Mouse (Mus musculus) myocyte (in vitro differentiated cells): ENCODE measurements around the gene Mettl21c. TPM values are rescaled to one million over a fixed set of nuclear protein-coding genes. Genes with fewer than 3 reads are reported as not detected.

Experiments
- H3K27me3 ChIP-seq: one replicate; pipeline ENCODE4 v1.6.1; 2011; ENCODE audit not compliant: control insufficient read depth, insufficient read depth, insufficient read length
- H3K36me3 ChIP-seq: one replicate; pipeline ENCODE4 v1.6.1; 2011; ENCODE audit not compliant: control insufficient read depth, insufficient read depth
- H3K4me2 ChIP-seq: one replicate; pipeline ENCODE4 v1.6.1; 2011; ENCODE audit warnings: low read depth, control low read depth
- H3K4me3 ChIP-seq: one replicate; pipeline ENCODE4 v1.5.1; 2011; ENCODE audit warnings: mild to moderate bottlenecking, control low read depth, moderate library complexity
- H3K79me2 ChIP-seq: one replicate; pipeline ENCODE4 v1.6.1; 2011; ENCODE audit not compliant: control insufficient read depth, insufficient read depth
- H3ac ChIP-seq: one replicate; pipeline ENCODE4 v1.6.1; 2011; ENCODE audit not compliant: control insufficient read depth, insufficient read length
- CEBPB ChIP-seq: IDR thresholded peaks from 2 replicates; pipeline ENCODE4 v1.6.1; 2011; ENCODE audit warnings: mild to moderate bottlenecking, moderate library complexity; ENCODE audit not compliant: poor library complexity, insufficient read depth, severe bottlenecking
- E2F4 ChIP-seq: IDR thresholded peaks from one replicate; pipeline ENCODE4 v1.6.1; 2011; ENCODE audit warnings: mild to moderate bottlenecking, control low read depth, moderate library complexity; ENCODE audit not compliant: insufficient read depth
- MAX ChIP-seq: IDR thresholded peaks from one replicate; pipeline ENCODE4 v1.6.1; 2011; ENCODE audit warnings: low read depth, mild to moderate bottlenecking, control low read depth
- MYOD1 ChIP-seq, 3 experiments: IDR thresholded peaks; one replicate each; pipeline ENCODE4 v1.6.1; 2011; ENCODE audit warnings: control low read depth in 2 of 3, low read depth in 2 of 3, mild to moderate bottlenecking in 2 of 3, moderate library complexity in 1 of 3; ENCODE audit not compliant: insufficient read length in 2 of 3, control insufficient read depth in 1 of 3
- MYOG ChIP-seq, 3 experiments: IDR thresholded peaks; one replicate each; pipeline ENCODE4 v1.6.1; 2011; ENCODE audit warnings: control low read depth in 2 of 3, low read depth in 2 of 3, mild to moderate bottlenecking in 2 of 3; ENCODE audit not compliant: insufficient read length in 2 of 3, control insufficient read depth in 1 of 3, insufficient read depth in 1 of 3
- POLR2A ChIP-seq: IDR thresholded peaks from one replicate; pipeline ENCODE4 v1.6.1; 2011; ENCODE audit warnings: low read depth, mild to moderate bottlenecking, control low read depth, moderate library complexity; ENCODE audit not compliant: insufficient read length
- POLR2AphosphoS2 ChIP-seq: IDR thresholded peaks from one replicate; pipeline ENCODE4 v1.6.1; 2011; ENCODE audit warnings: low read depth, control low read depth; ENCODE audit not compliant: insufficient read length
- REST ChIP-seq: IDR thresholded peaks from one replicate; pipeline ENCODE4 v1.6.1; 2011; ENCODE audit warnings: mild to moderate bottlenecking, control low read depth, moderate library complexity; ENCODE audit not compliant: insufficient read depth, insufficient read length
- SRF ChIP-seq: IDR thresholded peaks from one replicate; pipeline ENCODE4 v1.6.1; 2011; ENCODE audit warnings: low read depth; ENCODE audit not compliant: control insufficient read depth, insufficient read length
- TCF12 ChIP-seq: IDR thresholded peaks from one replicate; pipeline ENCODE4 v1.6.1; 2011; ENCODE audit warnings: mild to moderate bottlenecking, control low read depth; ENCODE audit not compliant: poor library complexity, insufficient read depth, severe bottlenecking
- TCF3 ChIP-seq: IDR thresholded peaks from one replicate; pipeline ENCODE4 v1.6.1; 2011; ENCODE audit warnings: low read depth, control low read depth; ENCODE audit not compliant: insufficient read length
- USF1 ChIP-seq: IDR thresholded peaks from one replicate; pipeline ENCODE4 v1.6.1; 2011; ENCODE audit warnings: low read depth, mild to moderate bottlenecking, control low read depth, moderate library complexity
- polyA plus RNA-seq: library from polyadenylated mRNA; unstranded; fragments of >200 nt; fragmentation: generic; extraction: Trizol; gene quantifications from one replicate; pipeline ENCODE4 v1.2.1, GENCODE M21; 2012; ENCODE audit warnings: missing spikeins

Mettl21c gene
- polyA plus RNA-seq, 1 experiment = 0.05 TPM

DNA sequence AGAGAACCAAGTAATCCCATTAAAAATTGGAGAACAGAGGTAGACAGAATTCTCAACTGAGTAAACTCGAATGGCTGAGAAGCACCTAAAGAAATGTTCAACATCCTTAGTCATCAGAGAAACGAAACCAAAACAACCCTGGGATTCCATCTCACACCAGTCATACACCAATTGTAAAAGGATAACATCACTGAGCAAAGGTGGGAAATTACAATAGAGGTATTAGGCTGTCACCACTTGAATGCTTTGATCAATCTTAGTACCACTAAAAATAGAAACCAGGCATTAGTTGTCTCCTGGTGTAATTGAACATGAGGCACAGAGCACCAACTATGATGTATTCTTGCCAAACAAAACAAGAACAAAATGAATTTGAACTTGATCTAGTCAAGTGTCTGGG, 12.4 kb upstream of the Mettl21c start:
- peak overlapping the region; percentile 29 for H3K4me2 ChIP-seq
- TF ChIP-seq SRF (no peak), MYOD1 (IDR thresholded peaks at IDR 0.05; ENCODE audit: control insufficient read depth in 1 of 3, insufficient read length in 2 of 3, low read depth in 2 of 3) (no peak), POLR2AphosphoS2 (no peak), MAX (no peak), CEBPB (no peak), REST (no peak), TCF3 (no peak)
- H3K36me3 ChIP-seq = no peaks in the 10 kb centered on the region
- H3K79me2 ChIP-seq = no peaks in the 10 kb centered on the region
- H3ac ChIP-seq = no peak overlapping the region
- H3K4me3 ChIP-seq = no peak overlapping the region
- peaks cover 14% of the 10 kb centered on the region for H3K27me3 ChIP-seq

DNA sequence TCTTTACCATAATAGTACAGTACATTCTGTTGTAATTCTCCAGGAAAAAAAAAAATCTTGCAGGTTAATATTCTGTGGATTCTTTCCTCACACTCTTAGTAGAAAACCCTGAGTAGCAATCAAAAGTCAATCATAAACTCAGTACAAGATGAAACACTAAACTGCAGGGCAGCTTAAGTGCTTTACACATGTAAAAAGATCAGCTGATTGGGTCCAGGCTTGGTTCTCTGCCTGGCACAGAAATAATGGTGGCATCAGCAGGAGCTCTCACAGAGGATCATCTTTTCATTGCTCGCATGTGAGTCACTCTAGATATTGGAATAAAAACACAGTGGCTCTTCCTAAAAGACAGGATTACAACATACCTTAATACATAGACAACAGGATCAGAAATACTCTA, 7.8 kb upstream of the Mettl21c start:
- Histone ChIP-seq H3K27me3 (no peaks in the 10 kb centered on the region), H3K4me3 (no peak overlapping the region), H3K79me2 (no peaks in the 10 kb centered on the region), H3ac (no peak overlapping the region), H3K36me3 (no peaks in the 10 kb centered on the region), H3K4me2 (no peak overlapping the region)
- TF ChIP-seq E2F4 (no peak), TCF3 (no peak)

DNA sequence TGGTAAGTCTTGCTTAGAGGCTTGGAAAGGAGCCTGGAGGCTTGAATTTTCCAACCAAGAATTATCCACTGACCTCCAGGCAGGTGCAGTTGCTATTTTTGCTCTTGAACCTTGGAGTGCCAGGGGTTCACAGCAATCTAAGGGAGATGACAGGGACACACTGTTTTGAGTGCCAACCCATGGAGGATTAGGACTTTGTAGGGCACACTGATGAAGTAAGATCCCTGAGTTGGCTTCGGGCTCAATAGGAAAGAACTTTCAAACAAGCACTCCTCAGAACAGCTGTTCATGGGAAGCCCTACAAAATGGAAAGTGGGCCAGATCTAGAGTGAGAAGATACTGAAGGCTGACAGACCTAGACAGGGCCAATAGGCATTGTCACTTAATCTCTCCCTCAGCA, 2.8 kb upstream of the Mettl21c start:
- Histone ChIP-seq H3K4me2 (no peak overlapping the region), H3K79me2 (no peaks in the 10 kb centered on the region), H3K36me3 (no peaks in the 10 kb centered on the region), H3K27me3 (no peaks in the 10 kb centered on the region), H3ac (no peak overlapping the region), H3K4me3 (no peak overlapping the region)
- TF ChIP-seq MYOG (IDR thresholded peaks at IDR 0.05; ENCODE audit: control insufficient read depth in 1 of 3, insufficient read depth in 1 of 3, insufficient read length in 2 of 3, low read depth in 2 of 3) (peak in 2 of 3 experiments; percentile 5 to 83), MYOD1 (IDR thresholded peaks at IDR 0.05; ENCODE audit: control insufficient read depth in 1 of 3, insufficient read length in 2 of 3, low read depth in 2 of 3) (peak in 2 of 3 experiments; percentile 43 to 65), POLR2A (no peak), MAX (no peak), USF1 (no peak), TCF12 (no peak), SRF (no peak), REST (no peak)

DNA sequence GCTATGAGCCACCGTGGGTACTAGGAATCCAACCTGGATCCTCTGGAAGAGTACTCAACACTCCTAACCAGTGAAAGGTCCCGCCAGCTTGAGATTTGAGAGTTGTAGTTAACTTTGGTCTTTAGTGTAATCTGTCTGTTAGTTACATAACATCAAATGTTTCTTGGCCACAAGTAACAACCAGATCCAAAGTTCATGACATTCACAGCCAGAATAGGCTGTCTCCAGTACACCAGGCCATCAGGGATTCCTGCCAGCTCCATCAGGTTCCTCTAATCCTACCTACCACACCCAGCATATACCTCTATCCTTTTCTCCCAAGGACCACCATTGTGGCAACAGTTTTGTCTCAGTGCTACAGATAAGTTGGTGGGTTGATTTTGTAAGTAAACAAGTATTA, 4.3 kb downstream of the Mettl21c start:
- Histone ChIP-seq H3K79me2 (no peaks in the 10 kb centered on the region), H3K4me2 (no peak overlapping the region), H3K36me3 (no peaks in the 10 kb centered on the region), H3ac (no peak overlapping the region), H3K4me3 (no peak overlapping the region), H3K27me3 (no peaks in the 10 kb centered on the region)
- TF ChIP-seq USF1 (no peak), MYOG (IDR thresholded peaks at IDR 0.05; ENCODE audit: control insufficient read depth in 1 of 3, insufficient read depth in 1 of 3, insufficient read length in 2 of 3, low read depth in 2 of 3) (no peak), E2F4 (no peak), SRF (no peak)

DNA sequence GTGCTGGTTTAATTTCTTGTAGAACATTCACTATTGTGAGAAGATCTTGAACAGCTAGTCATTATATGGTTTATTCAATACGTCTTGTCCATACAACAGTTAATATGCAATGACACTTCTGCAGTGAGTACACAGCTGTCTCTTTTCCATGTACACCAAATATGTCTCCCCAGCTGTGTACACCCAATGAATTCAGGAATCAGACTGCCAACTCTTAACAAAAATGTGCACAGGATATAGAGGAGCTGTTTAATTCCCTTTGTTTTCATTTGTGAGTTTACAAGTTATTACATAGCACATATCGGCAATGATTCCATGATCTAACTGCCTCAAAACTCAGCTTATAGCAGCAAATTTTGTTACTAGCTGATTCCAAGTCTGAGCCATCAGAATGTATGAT, 15.3 kb downstream of the Mettl21c start:
- no peak for TF ChIP-seq MYOG (IDR thresholded peaks at IDR 0.05; ENCODE audit: control insufficient read depth in 1 of 3, insufficient read depth in 1 of 3, insufficient read length in 2 of 3, low read depth in 2 of 3)
- no peak for TF ChIP-seq SRF
- TF ChIP-seq USF1 = no peak
- TF ChIP-seq TCF12 = no peak
- TF ChIP-seq POLR2A = no peak
- no peak for TF ChIP-seq MYOD1 (IDR thresholded peaks at IDR 0.05; ENCODE audit: control insufficient read depth in 1 of 3, insufficient read length in 2 of 3, low read depth in 2 of 3)
- no peak for TF ChIP-seq REST
- no peak for TF ChIP-seq MAX
- TF ChIP-seq POLR2AphosphoS2 = no peak
- TF ChIP-seq E2F4 = no peak
- TF ChIP-seq CEBPB = no peak
- TF ChIP-seq TCF3 = no peak
- H3K36me3 ChIP-seq = peaks cover 57% of the 10 kb centered on the region
- H3K27me3 ChIP-seq = no peaks in the 10 kb centered on the region
- H3K79me2 ChIP-seq = no peaks in the 10 kb centered on the region
- no peak overlapping the region for H3ac ChIP-seq
- H3K4me3 ChIP-seq = no peak overlapping the region
- H3K4me2 ChIP-seq = no peak overlapping the region
